Mouse (Mus musculus): ENCODE measurements at regions not wholly inside any gene's neighbourhood (a gene's known extent, or its start where the extent isn't known, plus 50 kb on each side); places are given as distances from the start of the nearest gene placed in this dataset.

DNA sequence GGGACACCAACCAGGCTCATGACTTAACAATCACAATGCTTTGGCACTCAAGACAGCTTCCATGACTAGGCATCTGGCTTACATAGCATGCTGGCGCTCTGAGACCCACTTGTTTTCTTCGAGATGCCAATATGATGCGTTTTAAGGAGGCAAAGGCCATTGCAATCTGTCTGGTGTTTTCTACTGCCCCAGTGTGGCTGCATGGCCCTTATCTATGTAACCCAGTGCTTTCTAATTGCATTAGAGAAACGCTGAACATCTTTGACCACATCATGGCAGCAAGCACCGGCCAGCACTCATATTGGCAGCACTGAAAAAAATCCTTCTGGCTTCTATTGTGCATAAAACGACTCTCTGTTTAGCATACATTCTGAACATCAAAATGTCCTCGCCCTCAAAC, 144.2 kb upstream of the Igfbp7 start:
- Histone ChIP-seq H3K9me3 (ENCODE audit: control insufficient read depth, low read length) (no peaks in the 10 kb centered on the region), H3K4me3 (ENCODE audit: low read length) (no peak overlapping the region), H3K4me1 (ENCODE audit: control insufficient read depth, insufficient read depth, low read depth, low read length) (no peaks in the 10 kb centered on the region), H3K36me3 (ENCODE audit: control insufficient read depth, insufficient read depth, low read length) (no peaks in the 10 kb centered on the region), H3K4me2 (ENCODE audit: low read length) (no peak overlapping the region), H3K9ac (ENCODE audit: low read depth, low read length) (no peak overlapping the region), H3K27me3 (replicated peaks; ENCODE audit: control insufficient read depth, insufficient read depth, low read length) (no peaks in the 10 kb centered on the region), H3K27ac (ENCODE audit: low read depth, low read length) (no peak overlapping the region)
- 83% methylated on average over 7 of the region's 7 CpGs for WGBS
- ATAC-seq = no peak

DNA sequence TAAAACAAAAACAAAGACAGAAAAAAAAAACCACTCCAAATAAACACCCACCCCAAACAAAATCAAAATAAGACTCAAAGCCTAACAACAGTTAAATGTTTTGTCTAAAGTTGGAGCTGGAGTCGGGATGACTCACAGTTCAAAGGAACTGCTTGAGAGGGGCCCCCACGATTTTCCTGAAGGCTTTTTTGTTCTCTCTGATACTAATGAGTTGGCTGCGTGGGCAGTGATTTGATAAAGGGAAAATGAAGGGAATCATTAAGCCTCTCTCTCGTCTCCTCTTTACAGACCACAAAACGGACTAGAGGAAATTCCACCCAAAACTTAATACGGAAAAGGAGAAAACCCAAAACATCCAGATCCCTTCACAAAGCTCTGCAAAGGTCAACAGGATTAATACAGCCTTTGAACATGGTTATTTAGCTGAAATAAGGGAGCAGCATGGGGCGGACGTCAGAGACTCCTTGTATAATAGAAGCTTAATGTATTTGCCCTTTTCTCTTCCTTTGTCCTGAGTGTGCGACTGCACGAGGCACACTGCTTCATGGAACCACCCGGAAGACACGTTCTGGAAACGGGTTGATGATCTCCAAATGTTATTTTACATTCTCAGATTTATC, 138.3 kb upstream of the Igfbp7 start:
- Histone ChIP-seq H3K27me3 (replicated peaks; ENCODE audit: control insufficient read depth, insufficient read depth, low read length) (peaks cover 3% of the 10 kb centered on the region; the same call in 1 of the 2 replicates), H3K4me2 (ENCODE audit: low read length) (no peak overlapping the region), H3K4me1 (ENCODE audit: control insufficient read depth, insufficient read depth, low read depth, low read length) (no peaks in the 10 kb centered on the region), H3K27ac (ENCODE audit: low read depth, low read length) (no peak overlapping the region), H3K9me3 (ENCODE audit: control insufficient read depth, low read length) (no peaks in the 10 kb centered on the region), H3K36me3 (ENCODE audit: control insufficient read depth, insufficient read depth, low read length) (no peaks in the 10 kb centered on the region), H3K9ac (ENCODE audit: low read depth, low read length) (no peak overlapping the region), H3K4me3 (ENCODE audit: low read length) (no peak overlapping the region)
- 19% methylated on average over 13 of the region's 13 CpGs for WGBS
- ATAC-seq = no peak

DNA sequence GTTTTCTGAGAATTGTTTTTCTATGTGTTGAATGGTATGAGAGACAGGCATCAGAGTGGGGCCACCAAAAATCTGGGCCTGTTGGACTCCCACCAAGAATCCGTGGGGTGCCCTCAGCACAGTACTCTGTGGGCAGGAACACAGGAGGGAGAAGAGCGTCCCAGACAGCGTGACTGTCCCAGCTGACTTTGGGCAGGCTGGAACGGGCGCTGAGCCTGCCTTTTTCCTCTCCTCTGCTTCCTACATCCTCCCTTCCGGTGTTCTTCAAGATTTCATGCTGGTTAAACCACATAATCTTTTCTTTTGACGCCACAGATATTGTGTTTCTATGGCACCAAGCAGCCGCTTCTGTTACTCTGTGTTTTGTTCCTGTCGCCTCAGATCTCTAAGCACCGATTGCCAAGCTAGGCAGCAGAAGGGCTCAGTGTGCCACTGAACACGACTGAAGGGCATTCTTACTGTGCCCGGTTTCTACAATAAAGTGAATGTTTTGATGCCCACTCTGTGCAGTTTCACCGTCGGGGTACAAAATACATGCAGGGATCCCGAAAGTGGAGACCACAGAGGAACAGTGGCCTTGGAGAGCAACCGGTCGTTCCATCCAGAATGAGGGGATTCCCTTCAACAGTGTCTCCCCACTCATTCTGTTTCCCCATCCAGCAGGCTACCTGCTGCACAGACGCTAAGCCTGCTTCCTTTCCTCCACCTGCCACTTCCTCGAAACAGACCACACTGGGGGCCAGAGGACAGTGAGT, 124.6 kb upstream of the Igfbp7 start:
- Histone ChIP-seq H3K9me3 (ENCODE audit: control insufficient read depth, low read length) (no peaks in the 10 kb centered on the region), H3K36me3 (ENCODE audit: control insufficient read depth, insufficient read depth, low read length) (no peaks in the 10 kb centered on the region), H3K4me3 (ENCODE audit: low read length) (no peak overlapping the region), H3K27ac (ENCODE audit: low read depth, low read length) (no peak overlapping the region), H3K9ac (ENCODE audit: low read depth, low read length) (no peak overlapping the region), H3K4me2 (ENCODE audit: low read length) (peak overlapping the region; percentile 2; the same call in 1 of the 2 replicates), H3K27me3 (replicated peaks; ENCODE audit: control insufficient read depth, insufficient read depth, low read length) (no peaks in the 10 kb centered on the region), H3K4me1 (ENCODE audit: control insufficient read depth, insufficient read depth, low read depth, low read length) (no peaks in the 10 kb centered on the region)
- peak; percentile 67; the same call in 1 of the 2 replicates for ATAC-seq
- WGBS = 50% methylated on average over 19 of the region's 19 CpGs

DNA sequence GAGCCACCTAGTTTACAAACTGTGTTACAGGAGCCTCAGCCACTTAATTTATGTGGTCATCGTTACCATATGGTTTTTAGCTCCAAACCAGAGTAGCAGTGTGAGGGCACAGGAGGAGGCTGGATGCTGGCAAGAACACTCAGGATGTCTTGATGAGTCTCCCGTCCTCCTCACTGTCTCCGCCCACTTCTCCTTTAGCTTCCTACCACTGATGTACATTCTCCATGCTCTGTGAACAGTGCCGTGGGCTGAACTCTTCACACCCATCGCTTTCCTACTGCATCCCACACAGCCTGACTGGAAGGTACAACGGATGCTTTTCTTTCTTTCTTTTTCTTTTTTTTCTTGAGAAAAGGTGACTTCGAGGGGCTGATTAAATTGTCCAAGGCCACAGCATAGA, 122.5 kb upstream of the Igfbp7 start:
- H3K4me1 ChIP-seq (ENCODE audit: control insufficient read depth, insufficient read depth, low read depth, low read length) = no peaks in the 10 kb centered on the region
- 87% methylated on average over 7 of the region's 7 CpGs for WGBS

DNA sequence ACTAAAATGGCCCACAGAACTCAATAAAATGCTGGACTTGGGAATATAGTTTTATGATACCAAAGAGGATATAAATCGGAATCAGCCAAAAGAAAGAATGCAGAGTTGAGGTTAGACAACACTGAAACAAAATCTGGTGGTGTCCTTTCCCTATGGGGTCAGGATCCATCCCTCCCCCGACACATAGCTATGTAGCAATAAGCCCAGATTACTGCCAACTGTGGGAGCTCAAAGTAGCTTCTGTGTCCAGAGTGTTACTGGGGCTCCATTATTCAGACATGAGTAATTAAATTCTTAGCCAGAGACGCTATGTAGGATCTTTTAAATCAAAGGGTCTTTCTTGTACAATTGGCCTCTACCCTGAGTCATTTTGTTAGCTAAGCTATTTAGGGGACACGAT, 109.4 kb upstream of the Igfbp7 start:
- Histone ChIP-seq H3K4me3 (ENCODE audit: low read length) (no peak overlapping the region), H3K27me3 (replicated peaks; ENCODE audit: control insufficient read depth, insufficient read depth, low read length) (no peaks in the 10 kb centered on the region), H3K36me3 (ENCODE audit: control insufficient read depth, insufficient read depth, low read length) (no peaks in the 10 kb centered on the region), H3K9ac (ENCODE audit: low read depth, low read length) (no peak overlapping the region), H3K9me3 (ENCODE audit: control insufficient read depth, low read length) (no peaks in the 10 kb centered on the region), H3K4me2 (ENCODE audit: low read length) (no peak overlapping the region), H3K27ac (ENCODE audit: low read depth, low read length) (no peak overlapping the region), H3K4me1 (ENCODE audit: control insufficient read depth, insufficient read depth, low read depth, low read length) (no peaks in the 10 kb centered on the region)
- ATAC-seq = no peak
- WGBS = 76% methylated on average over 4 of the region's 4 CpGs

More for the DNA sequence above, 122.5 kb upstream of the Igfbp7 start:
- no peak overlapping the region for H3K9ac ChIP-seq (ENCODE audit: low read depth, low read length)
- no peaks in the 10 kb centered on the region for H3K9me3 ChIP-seq (ENCODE audit: control insufficient read depth, low read length)
- H3K27me3 ChIP-seq (replicated peaks; ENCODE audit: control insufficient read depth, insufficient read depth, low read length) = no peaks in the 10 kb centered on the region
- no peak overlapping the region for H3K27ac ChIP-seq (ENCODE audit: low read depth, low read length)
- no peak for ATAC-seq
- no peak overlapping the region for H3K4me3 ChIP-seq (ENCODE audit: low read length)
- H3K4me2 ChIP-seq (ENCODE audit: low read length) = no peak overlapping the region
- no peaks in the 10 kb centered on the region for H3K36me3 ChIP-seq (ENCODE audit: control insufficient read depth, insufficient read depth, low read length)

DNA sequence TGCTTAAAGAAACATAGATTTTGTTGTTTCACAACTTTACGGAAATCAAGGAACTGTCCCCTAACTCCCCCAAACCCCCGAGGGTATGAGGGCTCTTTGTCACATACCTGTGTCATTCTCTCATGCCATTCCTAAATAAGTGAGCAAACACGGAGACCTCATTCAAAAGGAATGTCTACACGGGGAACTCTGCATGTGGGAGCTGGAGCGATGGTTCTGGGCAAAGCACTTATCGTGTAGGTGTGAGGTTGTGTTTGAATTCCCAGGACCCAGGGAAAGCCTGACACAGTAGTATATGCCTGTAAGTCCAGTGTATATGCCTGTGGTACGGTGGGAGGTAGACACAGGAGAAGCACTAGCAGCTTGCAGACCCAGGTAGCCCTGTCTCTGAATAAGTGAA, 107.6 kb upstream of the Igfbp7 start:
- Histone ChIP-seq H3K27ac (ENCODE audit: low read depth, low read length) (no peak overlapping the region), H3K4me2 (ENCODE audit: low read length) (no peak overlapping the region), H3K9ac (ENCODE audit: low read depth, low read length) (no peak overlapping the region), H3K4me1 (ENCODE audit: control insufficient read depth, insufficient read depth, low read depth, low read length) (no peaks in the 10 kb centered on the region), H3K27me3 (replicated peaks; ENCODE audit: control insufficient read depth, insufficient read depth, low read length) (no peaks in the 10 kb centered on the region), H3K9me3 (ENCODE audit: control insufficient read depth, low read length) (no peaks in the 10 kb centered on the region), H3K36me3 (ENCODE audit: control insufficient read depth, insufficient read depth, low read length) (no peaks in the 10 kb centered on the region), H3K4me3 (ENCODE audit: low read length) (no peak overlapping the region)
- no peak for ATAC-seq
- WGBS = 83% methylated on average over 7 of the region's 7 CpGs

DNA sequence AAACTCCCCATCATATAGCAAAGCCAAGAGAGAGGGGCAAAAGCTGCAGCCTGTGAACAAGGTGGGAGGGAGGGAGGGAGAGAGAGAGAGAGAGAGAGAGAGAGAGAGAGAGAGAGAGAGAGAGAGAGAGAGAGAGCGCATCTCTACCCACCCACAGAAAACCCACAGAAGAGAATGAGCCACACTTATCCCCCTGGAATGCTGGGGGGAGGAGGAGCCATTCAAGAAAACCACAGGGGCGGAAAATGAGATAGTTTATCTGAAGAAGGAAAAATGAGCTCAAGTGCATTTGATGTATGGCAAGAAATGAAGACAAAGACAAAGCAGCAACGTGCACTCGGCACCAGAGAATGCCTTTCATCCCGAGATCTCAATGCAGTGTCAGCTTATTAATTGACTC, 94.8 kb upstream of the Igfbp7 start:
- 0 out of 2 replicates have a peak, but pooled peaks have one; percentile 40 for ATAC-seq
- WGBS = 18% methylated on average over 5 of the region's 5 CpGs
- H3K9me3 ChIP-seq (ENCODE audit: control insufficient read depth, low read length) = no peaks in the 10 kb centered on the region
- H3K36me3 ChIP-seq (ENCODE audit: control insufficient read depth, insufficient read depth, low read length) = no peaks in the 10 kb centered on the region
- H3K27ac ChIP-seq (ENCODE audit: low read depth, low read length) = no peak overlapping the region
- H3K4me2 ChIP-seq (ENCODE audit: low read length) = no peak overlapping the region
- no peak overlapping the region for H3K9ac ChIP-seq (ENCODE audit: low read depth, low read length)
- no peaks in the 10 kb centered on the region for H3K27me3 ChIP-seq (replicated peaks; ENCODE audit: control insufficient read depth, insufficient read depth, low read length)
- no peak overlapping the region for H3K4me3 ChIP-seq (ENCODE audit: low read length)
- H3K4me1 ChIP-seq (ENCODE audit: control insufficient read depth, insufficient read depth, low read depth, low read length) = no peaks in the 10 kb centered on the region

DNA sequence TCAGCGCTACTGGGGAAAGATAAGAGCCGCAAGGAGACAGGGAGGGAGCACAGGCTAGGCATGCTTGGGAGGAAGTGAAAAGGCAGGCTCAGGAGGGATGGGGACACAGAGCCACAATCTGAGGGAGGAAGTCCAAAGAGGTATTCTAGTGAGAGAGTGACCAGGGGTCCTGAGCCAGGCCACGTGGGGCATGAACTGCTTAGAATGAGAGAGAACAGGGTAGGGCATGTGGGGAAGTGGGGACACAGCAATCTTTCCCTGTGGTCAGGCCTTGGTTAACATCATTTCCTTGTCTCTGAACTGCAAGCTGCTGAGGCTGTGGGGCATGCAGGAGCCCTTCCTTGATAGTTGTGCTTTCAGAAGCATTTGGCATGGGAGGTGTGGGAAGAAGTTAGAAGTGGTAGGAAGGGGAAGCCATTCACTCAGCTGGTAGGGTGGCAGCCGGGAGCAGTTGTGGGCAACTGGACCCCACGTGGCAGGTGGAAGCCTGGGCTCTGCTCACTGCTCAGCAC, 92.2 kb upstream of the Igfbp7 start:
- Histone ChIP-seq H3K4me1 (ENCODE audit: control insufficient read depth, insufficient read depth, low read depth, low read length) (no peaks in the 10 kb centered on the region), H3K4me3 (ENCODE audit: low read length) (no peak overlapping the region), H3K27ac (ENCODE audit: low read depth, low read length) (no peak overlapping the region), H3K9me3 (ENCODE audit: control insufficient read depth, low read length) (no peaks in the 10 kb centered on the region), H3K27me3 (replicated peaks; ENCODE audit: control insufficient read depth, insufficient read depth, low read length) (no peaks in the 10 kb centered on the region), H3K4me2 (ENCODE audit: low read length) (no peak overlapping the region), H3K9ac (ENCODE audit: low read depth, low read length) (no peak overlapping the region), H3K36me3 (ENCODE audit: control insufficient read depth, insufficient read depth, low read length) (no peaks in the 10 kb centered on the region)
- no peak for ATAC-seq
- 77% methylated on average over 5 of the region's 5 CpGs for WGBS

DNA sequence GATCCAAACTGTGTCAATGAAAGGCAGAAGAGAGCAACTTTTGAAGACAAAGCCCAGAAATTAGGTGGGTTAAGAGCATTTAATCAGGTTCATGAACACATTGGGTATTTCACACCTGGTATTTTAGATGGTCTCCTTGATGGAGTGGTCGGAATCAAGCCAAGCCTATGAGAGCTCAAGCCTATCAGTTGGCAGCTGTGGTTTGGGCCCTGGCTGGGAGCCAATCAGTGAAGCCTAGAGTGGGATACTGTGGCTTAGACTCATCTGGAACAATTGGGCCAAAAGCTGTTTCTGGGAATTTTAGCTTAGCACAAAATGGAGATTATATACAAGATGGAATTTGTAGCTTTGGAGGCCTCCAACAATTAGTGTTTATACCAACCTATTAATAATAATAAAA, 86.8 kb upstream of the Igfbp7 start:
- 76% methylated on average over 1 of the region's 1 CpGs for WGBS

More for the DNA sequence above, 86.8 kb upstream of the Igfbp7 start:
- ATAC-seq = no peak
- H3K9me3 ChIP-seq (ENCODE audit: control insufficient read depth, low read length) = no peaks in the 10 kb centered on the region
- no peak overlapping the region for H3K4me3 ChIP-seq (ENCODE audit: low read length)
- no peak overlapping the region for H3K9ac ChIP-seq (ENCODE audit: low read depth, low read length)
- H3K36me3 ChIP-seq (ENCODE audit: control insufficient read depth, insufficient read depth, low read length) = no peaks in the 10 kb centered on the region
- H3K4me1 ChIP-seq (ENCODE audit: control insufficient read depth, insufficient read depth, low read depth, low read length) = no peaks in the 10 kb centered on the region
- H3K4me2 ChIP-seq (ENCODE audit: low read length) = no peak overlapping the region
- no peaks in the 10 kb centered on the region for H3K27me3 ChIP-seq (replicated peaks; ENCODE audit: control insufficient read depth, insufficient read depth, low read length)
- no peak overlapping the region for H3K27ac ChIP-seq (ENCODE audit: low read depth, low read length)

Measured in hindbrain, embryonic 16.5 days (tissue).